Mouse (Mus musculus) kidney, postnatal 0 days (tissue): Measurements from ENCODE around the gene Zfp414. TPM values are rescaled to one million over a fixed set of nuclear protein-coding genes. Genes with fewer than 3 reads are reported as not detected.
A peak's percentile ranks its signal among the peaks of the same experiment; 100 is the strongest.

Experiments used
- ATAC-seq: fragments of 200-750 bp; cut with Nextera tagmentation; replicated peaks from 2 replicates; pipeline ENCODE4 v1.8.0; 2017; ENCODE audit warnings: low read depth, moderate number of reproducible peaks, moderate TSS enrichment, moderate library complexity; ENCODE audit not compliant: low FRiP score
- DNase-seq: peaks from one replicate; pipeline ENCODE4 v3.0.0-alpha.2; 2016; ENCODE audit warnings: low spot score
- H3K27ac ChIP-seq: fragments of 300-500 bp; sonication (generic); 2 replicates; pipeline ENCODE4 v1.5.1; 2014; ENCODE audit warnings: mild to moderate bottlenecking
- H3K27me3 ChIP-seq: fragments of 300-500 bp; sonication (generic); 2 replicates; pipeline ENCODE4 v1.6.1; 2014; ENCODE audit warnings: low read length, mixed read lengths; ENCODE audit not compliant: insufficient read depth
- H3K36me3 ChIP-seq: fragments of 300-500 bp; sonication (generic); 2 replicates; pipeline ENCODE4 v1.6.1; 2014; ENCODE audit warnings: low read length, mixed read lengths; ENCODE audit not compliant: insufficient read depth
- H3K4me1 ChIP-seq: fragments of 300-500 bp; sonication (generic); replicated peaks from 2 replicates; pipeline ENCODE4 v1.6.1; 2014; ENCODE audit warnings: antibody characterized with exemption, low read length, mixed read lengths; ENCODE audit not compliant: insufficient read depth
- H3K4me2 ChIP-seq: fragments of 300-500 bp; sonication (generic); 2 replicates; pipeline ENCODE4 v1.6.1; 2014; ENCODE audit warnings: mild to moderate bottlenecking, low read length, moderate library complexity, mixed read lengths
- H3K4me3 ChIP-seq: fragments of 300-500 bp; sonication (generic); replicated peaks from 2 replicates; pipeline ENCODE4 v1.5.1; 2014; ENCODE audit warnings: low read depth, low read length
- H3K9ac ChIP-seq: fragments of 300-500 bp; sonication (generic); 2 replicates; pipeline ENCODE4 v1.6.1; 2014; ENCODE audit warnings: low read depth, low read length
- H3K9me3 ChIP-seq: fragments of 300-500 bp; sonication (generic); replicated peaks from 2 replicates; pipeline ENCODE4 v1.6.1; 2016; ENCODE audit warnings: low read length, inconsistent platforms, mixed read lengths
- CTCF ChIP-seq: IDR thresholded peaks from 2 replicates; pipeline ENCODE4 v1.5.1; 2016; ENCODE audit warnings: antibody characterized with exemption, low read depth, mild to moderate bottlenecking, moderate library complexity
- WGBS: fragments of 180-500 bp; shearing (Covaris S2); extraction: QIAGEN DNeasy Blood & Tissue Kit; methylation state at CpG from one replicate; pipeline ENCODE4 v1.1.7; 2014; 5-methylcytosine and 5-hydroxymethylcytosine counted together
- polyA plus RNA-seq: library from polyadenylated mRNA; unstranded; fragments of >200 nt; fragmentation: Nextera tagmentation; extraction: Ambion mirVana; gene quantifications from 2 replicates; pipeline ENCODE4 v1.2.1, GENCODE M21; 2015

The Zfp414 gene
- polyA plus RNA-seq, 1 experiment from 2014 or later, result 42.9 TPM

GRCm38 (mm10) chr17:33630171-33630895 is 1.4 kb downstream of the Zfp414 start:
- WGBS, result 65% methylated on average over 13 of the region's 13 CpGs
- peak; percentile 40 for DNase-seq
- no peaks in the 10 kb centered on the region for H3K9me3 ChIP-seq
- 0 out of 2 replicates have a peak, but pooled peaks cover 11% of the 10 kb centered on the region for H3K36me3 ChIP-seq
- 0 out of 2 replicates have a peak overlapping the region, but pooled peaks have one; percentile 2 for H3K27ac ChIP-seq
- no peak for TF ChIP-seq CTCF
- H3K9ac ChIP-seq, result no peak overlapping the region
- H3K4me1 ChIP-seq, result peaks cover 12% of the 10 kb centered on the region; the same call in 1 of the 2 replicates
- no peak; the same call in 1 of the 2 replicates for ATAC-seq
- peak overlapping the region; percentile 23; the same call in 1 of the 2 replicates for H3K4me2 ChIP-seq
- H3K27me3 ChIP-seq, result no peaks in the 10 kb centered on the region
- no peak overlapping the region for H3K4me3 ChIP-seq

DNA sequence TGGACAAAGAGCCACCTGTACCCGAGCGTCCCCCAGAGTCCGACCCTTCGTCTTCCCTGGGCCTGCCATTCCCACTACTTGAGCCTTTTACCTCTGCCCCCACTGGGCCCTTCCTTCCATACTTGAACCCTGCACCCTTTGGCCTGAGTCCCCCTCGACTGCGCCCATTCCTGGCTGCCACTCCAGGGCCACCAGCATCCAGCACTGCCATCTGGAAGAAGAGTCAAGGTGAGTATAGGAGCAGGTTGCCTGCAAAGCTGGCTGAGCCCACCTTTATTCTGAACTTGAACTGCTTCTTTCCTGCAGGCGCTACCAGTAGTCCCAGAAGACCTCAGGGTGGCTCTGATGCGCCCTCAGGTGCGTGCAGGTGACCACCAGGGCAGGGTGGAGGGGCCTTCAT is 2.3 kb downstream of the Zfp414 start:
- 92% methylated on average over 9 of the region's 9 CpGs for WGBS

DNA sequence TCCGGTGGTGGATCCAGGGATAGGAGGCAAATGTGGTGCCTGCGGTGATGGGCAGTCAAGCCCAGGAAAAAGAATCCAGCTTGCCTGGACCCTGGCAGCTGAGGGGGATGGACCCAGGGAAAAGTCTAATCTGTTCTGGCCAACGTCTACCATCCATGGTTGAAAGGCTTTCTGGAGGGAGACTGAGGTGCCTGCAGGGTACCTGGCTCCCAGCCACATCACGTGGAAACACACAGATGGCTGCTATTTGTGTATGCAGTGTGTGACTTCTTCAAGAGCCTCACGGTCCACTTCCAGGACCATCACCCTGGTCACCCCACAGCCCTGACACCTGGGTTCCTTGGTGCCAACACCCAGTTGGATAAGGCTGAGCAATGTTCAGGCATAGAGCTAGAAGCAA is 2.9 kb downstream of the Zfp414 start:
- Histone ChIP-seq H3K4me3 (no peak overlapping the region), H3K9ac (no peak overlapping the region), H3K4me2 (no peak overlapping the region), H3K36me3 (0 out of 2 replicates have a peak, but pooled peaks cover 11% of the 10 kb centered on the region), H3K4me1 (peaks cover 12% of the 10 kb centered on the region; the same call in 1 of the 2 replicates), H3K27ac (no peak overlapping the region), H3K9me3 (no peaks in the 10 kb centered on the region), H3K27me3 (no peaks in the 10 kb centered on the region)
- ATAC-seq (no peak), DNase-seq (no peak)
- TF ChIP-seq CTCF, result no peak
- 83% methylated on average over 5 of the region's 5 CpGs for WGBS

More for the DNA sequence above, 2.3 kb downstream of the Zfp414 start:
- H3K27me3 ChIP-seq, result no peaks in the 10 kb centered on the region
- DNase-seq (no peak), ATAC-seq (no peak)
- no peaks in the 10 kb centered on the region for H3K9me3 ChIP-seq
- H3K4me1 ChIP-seq, result peaks cover 12% of the 10 kb centered on the region; the same call in 1 of the 2 replicates
- no peak overlapping the region for H3K9ac ChIP-seq
- H3K27ac ChIP-seq, result 0 out of 2 replicates have a peak overlapping the region, but pooled peaks have one; percentile 2
- no peak overlapping the region for H3K4me3 ChIP-seq
- no peak overlapping the region for H3K4me2 ChIP-seq
- H3K36me3 ChIP-seq, result 0 out of 2 replicates have a peak, but pooled peaks cover 11% of the 10 kb centered on the region
- TF ChIP-seq CTCF, result no peak

DNA sequence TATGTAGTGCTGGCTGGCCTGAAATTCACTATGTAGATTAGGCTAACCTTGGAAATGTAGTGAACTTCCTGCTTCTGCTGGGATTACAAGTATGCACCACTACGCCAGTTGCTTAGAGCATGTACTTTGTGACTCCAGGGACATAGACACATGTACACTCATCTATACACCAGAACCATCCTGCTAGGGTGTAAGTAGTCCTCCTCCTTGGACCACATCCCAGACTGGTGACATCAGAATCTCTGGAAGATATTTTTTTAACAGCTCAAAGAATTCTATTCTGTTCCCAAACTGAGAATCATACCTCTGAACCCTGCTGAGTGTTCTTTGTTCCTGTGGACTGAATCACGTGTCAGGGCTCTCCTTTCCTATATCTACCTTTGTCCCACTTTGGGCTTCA is 8.1 kb downstream of the Zfp414 start:
- Histone ChIP-seq H3K27me3 (no peaks in the 10 kb centered on the region), H3K36me3 (0 out of 2 replicates have a peak, but pooled peaks cover 3% of the 10 kb centered on the region)
- WGBS, result 72% methylated on average over 2 of the region's 2 CpGs

GRCm38 (mm10) chr17:33637516-33638276 is 8.8 kb downstream of the Zfp414 start, which contains the start of gene Pram1:
TSS of gene Pram1 (plus strand) at chr17:33638056.
- no peaks in the 10 kb centered on the region for H3K4me1 ChIP-seq
- no peak within 1 kb of the TSS for H3K27ac ChIP-seq
- ATAC-seq (no peak), DNase-seq (no peak)
- no peaks in the 10 kb centered on the region for H3K9me3 ChIP-seq
- no peak within 1 kb of the TSS for H3K4me3 ChIP-seq
- no peak within 1 kb of the TSS for H3K4me2 ChIP-seq
- H3K9ac ChIP-seq, result no peak within 1 kb of the TSS
- H3K27me3 ChIP-seq, result no peaks in the 10 kb centered on the region
- WGBS, result 76% methylated on average over 4 of the region's 4 CpGs
- TF ChIP-seq CTCF, result no peak
- H3K36me3 ChIP-seq, result no peaks in the 10 kb centered on the region

More for the DNA sequence above, 8.1 kb downstream of the Zfp414 start:
- H3K9me3 ChIP-seq, result no peaks in the 10 kb centered on the region
- H3K27ac ChIP-seq, result no peak overlapping the region
- no peaks in the 10 kb centered on the region for H3K4me1 ChIP-seq
- DNase-seq (no peak), ATAC-seq (no peak)
- H3K4me2 ChIP-seq, result no peak overlapping the region
- no peak overlapping the region for H3K9ac ChIP-seq
- TF ChIP-seq CTCF, result no peak
- H3K4me3 ChIP-seq, result no peak overlapping the region

- Histone ChIP-seq H3K36me3 (peaks cover 15% of the 10 kb centered on the region; the same call in 1 of the 2 replicates), H3K27ac (no peak overlapping the region), H3K4me3 (no peak overlapping the region), H3K4me2 (no peak overlapping the region), H3K9me3 (no peaks in the 10 kb centered on the region), H3K4me1 (no peaks in the 10 kb centered on the region), H3K9ac (no peak overlapping the region), H3K27me3 (no peaks in the 10 kb centered on the region)
- TF ChIP-seq CTCF, result no peak
- no peak for DNase-seq
- WGBS, result 58% methylated on average over 6 of the region's 6 CpGs
- ATAC-seq, result 0 out of 2 replicates have a peak, but pooled peaks have one; percentile 25
Measured at GRCm38 (mm10) chr17:33639743-33640142, 10.9 kb downstream of the Zfp414 start.
